ENCODE assay signal across 25 mouse cellular contexts in genomic region chr19:52904182-52904581, GRCm38 (mm10).
DNase-seq lines count a peak whose midpoint lies in the region; ATAC-seq and TF ChIP-seq lines count a peak whose summit lies in the region.
"Had no signal": no experiment of that assay in that cellular context is flagged by ENCODE, and none has a peak within 500 bp of the region (broad histone marks: within the 10 kb centered on the region; RNA-seq: fewer than 3 reads in every experiment).

No protein-coding gene starts in this region.

- 0 out of 2 replicates have a peak, but pooled peaks have one; percentile 22 for TF ChIP-seq CTCF in intestine, postnatal 0 days (IDR thresholded peaks at IDR 0.05; ENCODE audit: low read depth)
- TF ChIP-seq CTCF in lung, embryonic 14.5 days (IDR thresholded peaks at IDR 0.05; ENCODE audit: low read depth), result peak; percentile 24; the same call in 1 of the 2 replicates

- no peak overlapping the region for H3K4me3 ChIP-seq in intestine, postnatal 0 days (ENCODE audit: low read depth, low read length)
- no peak overlapping the region for H3K4me3 ChIP-seq in intestine, embryonic 15.5 days (replicated peaks)
- H3K4me3 ChIP-seq in lung, embryonic 14.5 days (ENCODE audit: low read depth, low read length), result no peak overlapping the region
- H3K4me3 ChIP-seq: embryonic facial prominence, embryonic 15.5 days; gastrocnemius, adult 2 months; heart, embryonic 15.5 days; hindbrain, embryonic 10.5 days; limb, embryonic 15.5 days; lung, embryonic 15.5 days had no signal

- no peak overlapping the region for H3K4me2 ChIP-seq in intestine, postnatal 0 days (replicated peaks; ENCODE audit: low read depth)
- no peak overlapping the region for H3K4me2 ChIP-seq in intestine, embryonic 15.5 days (replicated peaks)
- no peak overlapping the region for H3K4me2 ChIP-seq in lung, embryonic 14.5 days
- H3K4me2 ChIP-seq: embryonic facial prominence, embryonic 15.5 days; heart, embryonic 15.5 days; limb, embryonic 15.5 days; lung, embryonic 15.5 days had no signal

- 25% methylated on average over 2 of the region's 2 CpGs for WGBS in intestine, postnatal 0 days
- WGBS in intestine, embryonic 15.5 days, result 32% methylated on average over 2 of the region's 2 CpGs
- 36% methylated on average over 2 of the region's 2 CpGs for WGBS in lung, embryonic 14.5 days

- DNase-seq in lung, embryonic 14.5 days, result no peak
- no peak for DNase-seq in lung, adult 18-20 months
- peak; percentile 29 for DNase-seq in R1 (ENCODE audit: low read depth, low spot score)
- DNase-seq in testis, postnatal 10 days (ENCODE audit: low spot score), result peak; percentile 47
- DNase-seq in neural tube, embryonic 10.5 days (ENCODE audit: extremely low spot score, low spot score), result no peak
- DNase-seq: adrenal gland, adult 2 months; B cell, adult 2 months; cerebellum, adult 18-20 months; cerebellum, postnatal 36 days; gastrocnemius, adult 2 months; kidney, adult 8-10 months; kidney, postnatal 25 days; lung, postnatal 4 days; retina, postnatal 1 day; right cerebral cortex, postnatal 4 days; thymus, adult 18-20 months; thymus, postnatal 4 days had no signal

- H3K9ac ChIP-seq in intestine, postnatal 0 days (ENCODE audit: low read depth, low read length), result no peak overlapping the region
- no peak overlapping the region for H3K9ac ChIP-seq in intestine, embryonic 15.5 days
- no peak overlapping the region for H3K9ac ChIP-seq in lung, embryonic 14.5 days
- H3K9ac ChIP-seq: embryonic facial prominence, embryonic 15.5 days; heart, embryonic 15.5 days; limb, embryonic 15.5 days; lung, embryonic 15.5 days had no signal

- no peaks in the 10 kb centered on the region for H3K4me1 ChIP-seq in intestine, postnatal 0 days (replicated peaks; ENCODE audit: control insufficient read depth, insufficient read depth, low read length)
- no peaks in the 10 kb centered on the region for H3K4me1 ChIP-seq in intestine, embryonic 15.5 days (replicated peaks)
- H3K4me1 ChIP-seq in lung, embryonic 14.5 days (ENCODE audit: insufficient read depth), result no peaks in the 10 kb centered on the region
- H3K4me1 ChIP-seq: embryonic facial prominence, embryonic 15.5 days; heart, embryonic 15.5 days; hindbrain, embryonic 10.5 days; limb, embryonic 15.5 days; lung, embryonic 15.5 days had no signal

- H3K27me3 ChIP-seq in intestine, postnatal 0 days (replicated peaks; ENCODE audit: control insufficient read depth, insufficient read depth, low read length), result no peaks in the 10 kb centered on the region
- no peaks in the 10 kb centered on the region for H3K27me3 ChIP-seq in intestine, embryonic 15.5 days (replicated peaks)
- H3K27me3 ChIP-seq in lung, embryonic 14.5 days (ENCODE audit: insufficient read depth, low read length), result no peaks in the 10 kb centered on the region
- H3K27me3 ChIP-seq: embryonic facial prominence, embryonic 15.5 days; heart, embryonic 15.5 days; limb, embryonic 15.5 days; lung, embryonic 15.5 days had no signal

- H3K36me3 ChIP-seq in intestine, postnatal 0 days (ENCODE audit: control insufficient read depth, insufficient read depth), result no peaks in the 10 kb centered on the region
- no peaks in the 10 kb centered on the region for H3K36me3 ChIP-seq in intestine, embryonic 15.5 days
- H3K36me3 ChIP-seq in lung, embryonic 14.5 days (ENCODE audit: insufficient read depth), result no peaks in the 10 kb centered on the region
- H3K36me3 ChIP-seq: embryonic facial prominence, embryonic 15.5 days; heart, embryonic 15.5 days; hindbrain, embryonic 10.5 days; limb, embryonic 15.5 days; lung, embryonic 15.5 days had no signal

- H3K9me3 ChIP-seq in intestine, postnatal 0 days (ENCODE audit: control insufficient read depth), result no peaks in the 10 kb centered on the region
- no peaks in the 10 kb centered on the region for H3K9me3 ChIP-seq in intestine, embryonic 15.5 days
- H3K9me3 ChIP-seq in lung, embryonic 14.5 days (ENCODE audit: low read depth, low read length), result no peaks in the 10 kb centered on the region
- H3K9me3 ChIP-seq: embryonic facial prominence, embryonic 15.5 days; heart, embryonic 15.5 days; hindbrain, embryonic 10.5 days; limb, embryonic 15.5 days; lung, embryonic 15.5 days had no signal

- ATAC-seq in intestine, postnatal 0 days, result no peak
- ATAC-seq in intestine, embryonic 15.5 days, result no peak
- no peak for ATAC-seq in lung, embryonic 14.5 days (ENCODE audit: insufficient read depth)
- ATAC-seq in activated CD4-positive, CD25-positive, alpha-beta regulatory T cell, adult 4 months, result no peak

- no peak overlapping the region for H3K27ac ChIP-seq in intestine, postnatal 0 days (ENCODE audit: low read depth, low read length)
- no peak overlapping the region for H3K27ac ChIP-seq in intestine, embryonic 15.5 days
- no peak overlapping the region for H3K27ac ChIP-seq in lung, embryonic 14.5 days (ENCODE audit: low read depth)
- H3K27ac ChIP-seq: embryonic facial prominence, embryonic 15.5 days; gastrocnemius, adult 2 months; heart, embryonic 15.5 days; hindbrain, embryonic 10.5 days; limb, embryonic 15.5 days; lung, embryonic 15.5 days had no signal

Comparison
In these comparisons a context has a peak if more than half of its experiments do, and no peak if none do; other contexts are left out.
1. DNase-seq: peak in R1 (single experiment) and testis, postnatal 10 days (single experiment); none in lung, embryonic 14.5 days (single experiment), lung, adult 18-20 months (0 of 2) and neural tube, embryonic 10.5 days (single experiment).